Mouse (Mus musculus): ENCODE results near the gene Mthfr. TPM values are rescaled to one million over a fixed set of nuclear protein-coding genes. Genes with fewer than 3 reads are reported as not detected.
A peak's percentile ranks its signal among the peaks of the same experiment; 100 is the strongest.

Mthfr gene
- total RNA-seq, 2 experiments from 2014 or later, result 5.6 to 9.6 TPM

DNA sequence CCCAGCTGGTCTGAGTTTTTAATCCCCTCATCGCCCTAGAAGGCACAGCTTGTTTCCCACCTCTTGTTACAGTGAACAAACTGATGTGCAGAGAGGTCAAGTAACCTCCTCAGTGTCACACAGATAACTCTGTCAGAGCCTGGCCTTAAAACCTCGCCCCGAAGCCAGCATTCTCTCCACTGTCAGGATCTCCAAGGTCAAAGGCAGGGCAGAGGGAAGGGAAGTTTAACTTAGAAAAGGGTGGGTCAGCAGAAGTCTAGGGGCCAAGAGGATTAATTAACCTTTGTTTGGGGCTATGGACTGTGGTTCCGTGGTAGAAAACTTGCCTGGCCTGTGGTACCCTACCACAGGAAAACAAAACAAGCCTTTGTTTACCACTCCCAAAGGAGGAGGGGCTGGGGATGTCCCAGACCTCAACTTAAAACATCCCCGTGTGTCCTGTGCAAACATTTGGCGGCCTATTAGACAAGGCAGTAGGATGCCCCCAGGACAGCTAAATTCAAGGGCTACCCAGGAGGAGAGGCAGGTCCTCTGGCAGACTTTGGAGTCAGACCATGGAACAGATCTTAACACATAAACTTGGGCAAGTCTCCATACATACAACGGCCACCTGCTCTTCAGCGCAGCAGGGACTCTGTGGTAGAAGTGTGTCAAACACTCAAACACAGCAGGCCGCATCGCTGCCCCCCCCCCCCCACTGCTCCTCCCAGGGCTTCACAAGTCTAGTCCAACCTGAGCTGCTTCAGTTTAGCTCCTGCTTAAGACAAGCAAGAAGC lies 46.4 kb downstream of the Mthfr start:
- intact Hi-C loops (cut with DNase I), result no loop called here

DNA sequence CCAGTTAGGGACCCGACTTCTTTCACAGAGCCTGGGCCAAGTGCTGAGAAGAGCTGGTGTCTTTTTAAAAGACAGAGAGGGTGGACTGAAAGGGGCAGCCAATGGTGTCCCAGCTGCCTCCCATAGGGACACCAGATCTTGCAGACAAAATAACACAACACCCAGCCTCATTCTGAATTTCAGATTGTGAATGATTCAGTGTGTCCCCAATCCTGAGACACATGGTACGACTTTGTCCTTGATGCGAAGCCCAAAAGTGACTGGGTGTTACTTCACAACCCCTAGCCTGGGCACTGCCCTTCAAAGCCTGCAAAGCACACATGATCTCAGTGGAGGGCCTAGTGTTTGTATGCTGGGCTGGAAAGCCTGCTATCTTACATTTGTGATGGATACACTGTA lies 47.0 kb downstream of the Mthfr start:
- intact Hi-C loops (cut with DNase I), result no loop called here
- DNase-seq, result no peak

More for the DNA sequence above, 46.4 kb downstream of the Mthfr start:
- no peak for DNase-seq

DNA sequence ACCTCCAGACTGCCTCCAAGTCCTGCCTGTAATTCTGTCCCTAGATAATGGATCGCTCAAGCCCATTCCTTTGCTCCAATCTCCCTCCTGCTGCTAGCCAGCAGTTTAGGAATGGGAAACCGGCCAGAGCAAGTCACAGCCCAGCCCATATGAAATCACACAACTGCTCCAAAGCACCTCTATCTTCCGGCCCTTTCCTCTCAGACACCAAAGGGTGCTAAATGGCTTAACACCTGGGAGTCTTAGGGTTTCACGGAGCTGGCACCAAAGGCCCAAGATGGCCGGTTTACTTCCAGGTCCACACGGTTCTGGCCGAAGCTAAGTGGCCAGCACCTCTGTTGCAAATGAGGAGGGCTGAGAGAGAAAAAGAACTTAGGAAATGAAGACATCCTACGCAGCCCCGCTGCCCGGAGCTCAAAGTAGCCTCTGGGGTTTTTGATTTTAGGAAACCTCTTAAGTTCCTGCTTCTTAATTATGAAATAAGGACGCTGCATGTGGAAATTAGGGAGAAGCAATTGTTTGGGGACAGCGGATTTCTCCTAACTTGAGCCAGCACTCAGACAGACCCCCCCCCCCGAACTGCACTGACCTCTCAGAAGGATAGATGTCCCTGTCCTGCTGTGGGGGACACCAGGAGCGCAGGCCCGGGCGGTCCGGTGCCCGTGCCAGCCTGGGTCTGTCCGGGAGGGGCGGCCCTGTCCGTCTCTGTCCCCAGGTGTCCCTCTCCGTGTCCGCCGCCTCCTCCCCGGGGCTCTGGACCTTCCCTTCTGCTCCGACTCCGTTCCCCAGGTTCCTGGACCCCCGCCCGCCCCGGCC lies 48.4 kb downstream of the Mthfr start:
- DNase-seq, result peak in 1 of 2 experiments; percentile 44
- intact Hi-C loops (cut with DNase I), result no loop called here

DNA sequence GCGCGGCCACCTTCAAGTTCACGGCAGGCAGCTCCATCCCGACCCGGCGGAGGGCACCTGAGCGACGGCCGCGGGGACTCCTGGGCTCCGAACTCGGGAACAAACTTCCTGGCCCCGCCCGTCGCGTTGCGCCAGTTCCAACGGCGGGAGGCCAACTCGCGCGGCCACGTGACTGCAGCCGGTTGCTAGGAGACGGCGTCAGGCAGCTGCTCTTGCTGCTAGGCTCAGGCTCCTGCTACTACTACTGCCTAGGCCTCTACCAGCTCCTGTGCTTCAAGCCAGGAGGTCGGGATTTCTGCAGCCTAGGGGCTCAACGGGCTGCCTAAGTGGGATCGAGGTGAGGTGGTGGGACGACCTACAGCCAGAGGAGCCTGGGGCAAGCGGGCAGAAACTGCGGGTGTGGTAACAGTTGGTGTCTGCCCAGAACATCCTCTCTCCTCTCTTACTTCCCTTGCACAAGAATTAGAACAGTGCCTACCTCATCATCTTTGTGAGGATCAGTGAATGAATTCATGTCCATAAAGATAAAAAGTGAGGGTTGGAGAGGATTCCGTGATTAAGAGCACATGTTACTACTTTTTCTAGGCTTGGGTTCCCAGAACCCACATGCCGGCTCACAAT lies 49.1 kb downstream of the Mthfr start, which contains the start of gene Agtrap:
Agtrap (minus strand) TSS at position 125 of the 621 bp plus-strand sequence.
- peak; percentile 94 to 96 for DNase-seq
- intact Hi-C loops (cut with DNase I), result no loop called here

DNA sequence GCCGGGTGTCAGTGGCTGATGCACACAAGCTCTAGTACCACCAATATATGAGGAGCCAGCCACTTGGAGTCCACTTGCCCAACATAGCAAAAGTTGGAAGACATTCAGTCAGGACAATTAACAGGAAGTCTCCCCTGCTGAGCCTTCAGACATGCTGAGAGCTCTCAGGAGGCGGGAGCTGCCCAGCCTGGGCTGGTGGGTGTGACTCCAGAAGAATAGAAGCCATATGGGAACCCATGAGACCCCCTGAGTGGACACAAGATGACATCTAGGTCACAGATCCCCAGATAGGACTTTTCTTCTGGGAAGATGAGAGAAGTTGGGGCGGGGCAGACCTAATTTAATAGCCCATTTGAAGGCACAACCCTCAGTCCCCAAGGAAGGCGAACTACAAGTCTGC lies 50.3 kb downstream of the Mthfr start:
- no peak for DNase-seq
- intact Hi-C loops (cut with DNase I), result no loop called here

DNA sequence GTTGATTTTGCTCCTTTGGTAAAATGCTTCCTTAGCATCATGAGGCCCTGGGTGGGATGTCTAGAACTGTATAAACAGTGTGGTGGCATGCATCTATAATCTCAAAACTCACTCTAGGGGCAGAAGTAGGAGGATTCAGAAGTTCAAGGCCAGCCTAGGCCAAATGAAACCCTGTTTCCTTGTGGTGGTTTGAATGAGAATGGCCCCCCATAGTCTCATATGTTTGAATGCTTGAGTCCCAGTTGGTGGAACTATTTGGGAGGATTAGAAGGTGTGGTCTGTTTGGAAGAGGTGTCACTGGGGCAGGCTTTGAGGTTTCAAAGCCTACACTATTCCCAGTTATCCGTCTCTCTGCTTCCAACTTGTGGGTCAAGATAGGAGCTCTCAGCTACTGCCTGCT lies 52.3 kb downstream of the Mthfr start:
- DNase-seq, result no peak
- intact Hi-C loops (cut with DNase I), result no loop called here

DNA sequence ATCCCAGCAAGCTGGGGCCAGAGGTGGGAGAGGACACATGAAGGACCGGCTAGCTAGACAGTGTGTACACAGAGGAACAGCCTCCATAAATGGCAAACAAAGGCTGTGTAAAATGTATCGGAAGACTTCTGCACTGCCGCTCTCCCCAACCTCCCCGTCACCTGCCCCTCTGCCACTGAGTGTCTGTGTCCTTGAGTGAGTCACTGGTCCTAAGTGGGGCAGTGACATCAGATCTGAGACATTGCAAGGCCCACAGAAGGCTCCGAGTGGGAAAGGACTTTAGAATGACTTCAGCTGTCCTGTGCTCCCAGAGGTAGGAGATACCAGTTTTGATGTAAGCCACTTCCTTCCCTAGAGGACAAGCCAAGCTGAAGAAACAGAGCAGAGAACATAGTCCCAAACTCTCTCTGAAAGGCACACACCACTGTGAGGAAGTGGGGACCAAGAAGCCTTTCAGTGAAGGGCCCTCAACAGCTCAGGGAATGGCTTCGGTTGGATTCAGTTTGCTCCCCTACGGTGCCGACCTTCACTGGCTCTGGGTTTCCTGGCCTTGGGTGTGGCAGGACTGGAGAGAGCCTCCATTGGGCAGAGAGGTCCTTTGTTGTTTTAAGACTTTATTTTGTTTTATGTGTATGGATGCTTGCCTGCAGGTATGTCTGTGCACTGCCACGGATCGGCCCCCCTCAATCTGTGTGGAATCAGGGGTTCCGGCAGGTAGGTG lies 53.8 kb downstream of the Mthfr start:
- intact Hi-C loops (cut with DNase I), result no loop called here
- no peak for DNase-seq

DNA sequence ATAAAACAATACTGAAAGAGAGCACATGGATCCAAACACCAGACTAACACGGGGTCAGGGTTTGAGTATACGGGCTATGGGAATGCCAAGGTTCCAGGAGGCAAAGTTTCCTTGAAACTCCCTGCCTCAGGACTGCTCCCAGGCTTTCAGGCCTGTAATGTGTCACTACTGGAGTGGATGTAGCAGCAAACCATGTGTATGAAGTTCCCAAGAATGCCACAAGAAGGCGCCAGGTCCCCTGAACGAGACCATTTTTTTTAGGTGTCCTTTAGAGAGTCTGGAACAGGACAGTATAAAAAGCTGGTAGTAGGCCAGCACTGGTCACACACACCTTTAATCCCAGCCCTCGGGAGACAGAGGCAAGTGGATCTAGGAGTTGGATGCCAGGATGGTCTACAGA lies 55.3 kb downstream of the Mthfr start:
- DNase-seq, result no peak
- intact Hi-C loops (cut with DNase I), result no loop called here

DNA sequence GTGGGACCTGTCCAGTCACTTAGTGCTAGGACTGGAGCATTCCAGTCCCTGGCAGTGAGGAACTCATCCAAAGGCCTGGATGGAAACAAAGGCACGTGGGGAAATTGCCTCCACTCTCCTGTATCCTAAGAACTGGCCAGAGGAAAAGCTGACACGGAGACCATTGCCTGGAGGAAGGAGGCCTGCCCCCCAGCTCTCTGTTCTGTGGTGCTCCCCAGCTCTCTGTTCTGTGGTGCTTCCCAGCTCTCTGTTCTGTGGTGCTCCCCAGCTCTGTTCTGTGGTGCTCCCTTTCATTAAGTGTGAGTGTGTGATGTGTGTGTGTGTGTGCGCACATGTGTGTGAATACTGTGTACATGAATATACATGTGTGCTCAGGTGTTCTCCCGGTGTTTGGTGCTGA lies 56.2 kb downstream of the Mthfr start:
- intact Hi-C loops (cut with DNase I), result no loop called here
- no peak for DNase-seq

DNA sequence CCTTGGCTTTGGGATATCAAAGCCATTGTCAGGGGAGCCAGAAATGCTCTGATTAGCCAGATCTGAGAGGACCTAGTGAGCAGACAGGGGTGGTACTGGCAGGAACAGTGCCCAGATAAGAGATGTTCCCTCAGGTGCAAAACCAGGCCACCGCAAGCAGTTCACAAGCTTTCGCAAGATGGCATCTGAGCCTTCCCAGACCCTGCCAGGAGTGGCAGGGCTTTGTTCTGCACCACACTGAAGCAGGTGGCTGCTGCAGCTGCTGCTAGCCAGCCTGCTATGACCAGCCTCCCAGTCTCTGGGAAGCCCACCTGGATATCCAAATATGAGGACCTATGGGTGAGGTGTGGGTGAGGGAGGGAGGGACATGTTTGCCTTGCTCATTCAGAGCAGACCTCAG lies 59.1 kb downstream of the Mthfr start:
- intact Hi-C loops (cut with DNase I), result no loop called here
- DNase-seq, result no peak

DNA sequence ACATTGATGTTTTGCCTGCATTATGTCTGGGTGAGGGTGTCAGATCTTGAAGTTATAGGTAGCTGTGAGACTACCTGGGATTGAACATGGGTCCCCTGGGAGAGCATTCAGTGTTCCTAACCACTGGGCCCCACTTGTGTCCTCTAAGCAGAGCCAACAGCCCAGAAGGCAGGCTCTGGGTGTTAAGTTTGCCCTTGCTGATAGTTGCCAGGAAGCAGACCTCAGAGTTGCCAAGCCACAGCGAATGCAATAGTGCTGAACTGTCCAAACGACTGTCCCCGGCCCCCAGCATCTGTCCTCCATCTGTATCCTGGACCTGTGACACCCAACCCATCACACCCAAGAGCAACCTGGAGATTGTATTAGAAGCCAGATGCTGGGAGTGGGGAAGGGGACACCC lies 59.8 kb downstream of the Mthfr start:
- no peak for DNase-seq
- intact Hi-C loops (cut with DNase I), result no loop called here

DNA sequence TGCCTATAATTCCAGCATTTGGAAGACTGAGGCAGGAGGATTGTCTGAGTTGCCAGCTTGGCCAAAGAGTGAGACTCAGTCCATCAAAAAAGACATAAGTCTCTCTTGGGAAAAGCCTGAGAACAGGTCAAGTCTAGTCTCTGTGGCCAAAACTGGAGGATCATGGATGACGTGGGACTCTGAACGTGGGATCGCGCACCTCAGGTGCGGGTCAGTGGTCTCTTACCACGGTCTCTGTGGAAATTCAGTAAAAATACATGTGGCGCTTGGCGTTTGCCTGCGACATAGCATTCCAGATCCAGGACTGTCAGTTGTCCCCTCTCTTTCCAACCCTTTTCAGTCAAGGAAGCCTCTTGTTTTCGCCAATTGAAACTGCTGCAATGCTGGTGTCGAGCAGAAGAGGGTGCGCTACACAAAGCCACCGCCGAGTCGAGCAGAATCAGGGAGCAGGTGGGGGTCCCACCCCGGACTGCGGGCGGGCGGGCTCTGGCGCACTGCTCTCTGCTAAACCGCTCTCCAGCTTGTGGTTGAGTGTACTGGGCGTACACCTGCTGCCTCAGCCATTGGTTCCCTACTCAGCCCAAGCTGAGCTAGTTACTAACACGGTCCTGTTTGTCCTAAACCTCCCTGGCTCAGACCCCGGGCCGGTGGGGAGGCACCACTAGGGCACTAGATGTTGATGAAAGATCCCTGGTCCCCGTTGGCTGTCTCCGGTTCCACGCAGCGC lies 63.1 kb downstream of the Mthfr start:
- DNase-seq, result peak; percentile 34 to 48
- intact Hi-C loops (cut with DNase I), result no loop called here

DNA sequence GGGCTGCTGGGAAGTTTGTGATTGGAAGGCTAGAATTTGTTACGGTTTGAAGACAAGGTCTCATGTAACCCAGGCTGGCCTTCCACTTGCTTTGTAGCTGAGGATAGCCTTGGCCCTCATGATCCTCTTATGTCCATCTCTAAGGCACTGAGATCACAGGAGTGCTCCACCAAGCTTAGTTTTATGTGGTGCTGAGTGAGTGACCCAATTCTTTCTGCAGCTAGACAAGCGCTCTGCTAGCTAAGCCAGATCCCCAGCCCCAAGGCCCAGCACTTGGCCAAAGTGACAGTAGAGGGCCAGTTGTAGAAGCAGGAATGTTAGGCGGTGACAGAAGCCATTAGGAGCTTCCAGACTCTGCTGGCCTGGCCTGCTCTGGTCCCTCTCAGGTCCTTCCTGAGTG lies 65.3 kb downstream of the Mthfr start:
- DNase-seq, result no peak

DNA sequence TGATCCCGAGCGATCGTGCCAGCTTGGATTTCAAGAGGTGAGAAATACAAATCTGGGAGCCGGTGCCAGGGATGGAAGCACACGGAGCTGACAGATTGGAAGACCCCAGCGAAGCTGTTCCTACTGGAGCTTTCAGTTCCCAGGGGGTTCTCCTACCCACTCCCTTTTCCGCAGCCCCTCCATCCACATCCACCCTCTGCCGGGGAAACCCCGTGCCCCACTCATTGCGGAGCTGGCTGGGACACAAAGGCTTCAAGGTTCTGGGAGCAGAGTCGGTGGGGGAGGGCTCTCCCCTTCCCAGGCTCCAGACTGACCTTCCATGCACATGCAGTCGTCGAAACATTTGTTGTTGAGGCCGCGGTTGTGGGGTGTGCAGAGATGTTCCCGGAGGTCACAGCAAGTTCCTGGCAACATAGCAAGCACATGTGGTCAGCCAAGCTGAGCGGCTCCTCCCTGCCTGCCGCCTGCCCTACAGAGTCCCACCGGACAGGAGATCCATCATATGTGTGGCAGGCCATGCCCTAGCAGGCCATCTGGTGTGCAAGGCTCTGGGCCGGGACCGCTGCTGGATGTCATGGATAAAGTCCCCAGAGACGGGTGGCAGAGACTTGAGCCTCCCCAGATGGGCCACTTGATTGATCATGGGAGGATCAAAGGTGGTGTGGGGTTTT lies 68.9 kb downstream of the Mthfr start:
- intact Hi-C loops (cut with DNase I), result no loop called here
- peak; percentile 10 to 35 for DNase-seq

More for the DNA sequence above, 65.3 kb downstream of the Mthfr start:
- intact Hi-C loops (cut with DNase I), result no loop called here

DNA sequence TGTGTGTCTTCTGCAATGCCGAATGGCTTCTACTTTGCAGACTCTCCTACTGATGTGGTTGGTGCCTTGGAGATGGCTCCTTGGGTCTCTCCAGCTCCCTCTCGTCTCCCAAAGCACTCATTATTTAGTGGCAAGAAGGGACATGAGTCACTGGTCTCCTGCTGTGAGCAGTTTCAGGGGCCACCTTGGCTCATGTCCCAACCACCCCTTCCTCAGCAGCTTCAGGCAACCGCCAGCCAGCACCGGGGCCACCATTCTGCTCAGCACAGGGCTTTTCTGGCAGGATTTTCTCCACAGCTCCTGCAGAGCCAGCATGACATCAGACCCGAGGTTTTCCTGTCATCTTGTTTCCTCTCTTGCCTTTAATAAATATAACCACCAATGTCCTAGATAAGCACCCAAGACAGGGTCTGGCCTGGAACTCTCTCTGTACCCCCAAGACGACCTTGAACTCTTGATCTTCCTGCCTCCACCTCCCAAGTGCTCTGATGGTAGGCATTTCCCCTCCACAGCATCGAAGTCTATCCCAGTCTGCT lies 69.8 kb downstream of the Mthfr start:
- intact Hi-C loops (cut with DNase I), result no loop called here
- DNase-seq, result no peak

Measured in gastrocnemius, postnatal 36 days (tissue).